Mouse (Mus musculus): ENCODE measurements around the gene Prelp. TPM values are rescaled to one million over a fixed set of nuclear protein-coding genes. Genes with fewer than 3 reads are reported as not detected.
A peak's percentile ranks its signal among the peaks of the same experiment; 100 is the strongest.

Gene Prelp
- polyA plus RNA-seq, 1 experiment from 2014 or later = 1.9 TPM

DNA sequence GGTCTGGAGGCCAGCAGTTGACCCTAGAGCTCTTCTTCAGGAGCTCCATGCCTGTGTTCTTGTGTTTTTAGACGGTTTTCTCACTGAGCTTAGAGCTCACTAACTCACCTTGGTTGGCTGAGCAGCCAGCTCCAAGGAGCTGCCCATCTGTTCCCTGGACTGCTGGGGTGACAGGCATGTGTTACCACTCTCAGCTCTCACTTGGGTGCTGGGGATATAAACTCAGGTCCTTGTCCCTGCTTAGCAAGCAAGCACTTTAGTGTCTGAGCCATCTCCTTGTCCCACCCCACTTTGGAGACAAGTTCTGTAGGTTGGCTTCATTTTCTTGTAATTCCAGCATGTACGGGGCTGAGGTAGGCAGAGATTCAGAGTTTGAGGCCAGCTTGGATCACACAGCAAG is 52.0 kb downstream of the Prelp start:
- Histone ChIP-seq H3K27ac (replicated peaks) (no peak overlapping the region), H3K4me2 (replicated peaks) (no peak overlapping the region), H3K9me3 (no peaks in the 10 kb centered on the region), H3K4me1 (no peaks in the 10 kb centered on the region), H3K36me3 (no peaks in the 10 kb centered on the region), H3K27me3 (no peaks in the 10 kb centered on the region), H3K4me3 (no peak overlapping the region), H3K9ac (replicated peaks) (no peak overlapping the region)
- 73% methylated on average over 2 of the region's 2 CpGs for WGBS
- ATAC-seq (ENCODE audit: low FRiP score, low read depth) = no peak

DNA sequence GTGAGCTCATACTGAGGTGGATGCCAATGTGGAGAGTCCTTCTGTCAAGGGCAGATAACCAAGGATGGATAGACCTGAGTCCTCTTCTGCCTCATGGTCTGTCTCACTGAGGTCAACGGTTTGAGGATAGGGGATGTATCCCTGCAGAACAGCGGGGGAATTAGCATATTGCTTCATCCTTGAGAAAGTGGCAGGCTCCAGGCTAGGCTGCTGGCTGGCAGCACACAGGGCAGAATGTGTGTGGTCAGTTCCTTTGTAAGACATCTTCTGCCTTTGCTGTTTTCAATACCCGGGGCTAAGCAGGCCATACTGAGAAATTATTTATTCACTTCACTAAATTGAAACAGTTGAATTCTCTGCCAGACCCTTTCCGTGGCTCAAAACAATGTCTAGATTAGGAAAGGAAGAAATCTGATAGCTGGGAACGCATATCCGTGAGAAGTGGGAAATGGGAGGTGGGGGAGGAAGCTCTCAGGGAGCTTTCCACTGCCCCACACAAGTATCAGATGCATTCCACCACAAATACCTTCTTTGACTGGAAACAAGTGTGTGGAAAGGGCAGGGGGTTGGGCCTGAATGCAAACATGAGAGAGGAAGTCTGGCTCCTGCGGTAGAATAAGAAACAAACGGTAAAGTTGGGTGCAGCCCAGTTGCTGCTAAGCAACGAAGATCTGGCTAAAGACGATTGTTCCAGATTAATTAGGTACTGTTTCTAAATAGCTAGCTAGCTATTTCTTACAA is 57.8 kb downstream of the Prelp start:
- ATAC-seq (ENCODE audit: low FRiP score, low read depth) = no peak
- no peaks in the 10 kb centered on the region for H3K27me3 ChIP-seq
- 0 out of 2 replicates have a peak overlapping the region, but pooled peaks have one; percentile 25 for H3K27ac ChIP-seq (replicated peaks)
- H3K9ac ChIP-seq (replicated peaks) = no peak overlapping the region
- no peaks in the 10 kb centered on the region for H3K36me3 ChIP-seq
- H3K4me3 ChIP-seq = no peak overlapping the region
- no peak overlapping the region for H3K4me2 ChIP-seq (replicated peaks)
- H3K4me1 ChIP-seq = peaks cover 22% of the 10 kb centered on the region
- no peaks in the 10 kb centered on the region for H3K9me3 ChIP-seq
- WGBS = 35% methylated on average over 10 of the region's 10 CpGs

DNA sequence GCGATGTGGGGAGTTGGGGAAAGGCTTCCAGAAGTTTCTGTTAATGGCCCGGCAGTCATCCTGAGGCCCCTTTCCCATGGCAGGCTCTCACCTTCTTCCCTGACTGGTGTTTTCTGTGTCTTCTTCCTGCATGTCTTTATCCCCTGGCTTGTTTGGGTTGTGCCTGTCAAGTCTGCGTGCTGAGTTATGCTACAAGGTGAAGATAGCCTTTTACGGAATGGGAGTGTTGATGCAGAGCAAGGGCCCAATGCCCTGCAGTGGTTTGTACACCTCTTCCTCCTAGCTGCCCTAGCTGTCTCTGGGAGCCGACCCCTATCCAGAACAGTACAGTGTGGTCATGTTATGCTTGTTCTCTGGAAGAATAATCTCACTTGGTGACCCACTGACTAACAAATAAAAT is 60.2 kb downstream of the Prelp start:
- Histone ChIP-seq H3K4me3 (no peak overlapping the region), H3K36me3 (no peaks in the 10 kb centered on the region), H3K9ac (replicated peaks) (no peak overlapping the region), H3K27me3 (peaks cover 22% of the 10 kb centered on the region), H3K9me3 (no peaks in the 10 kb centered on the region), H3K4me2 (replicated peaks) (no peak overlapping the region), H3K27ac (replicated peaks) (no peak overlapping the region), H3K4me1 (peaks cover 24% of the 10 kb centered on the region)
- ATAC-seq (ENCODE audit: low FRiP score, low read depth) = no peak
- 76% methylated on average over 5 of the region's 5 CpGs for WGBS

Other genes starting within 250 kb of the Prelp start
- 0.17 TPM in 1 of 2 replicates, not detected in the other for gene Lax1, start 231.3 kb downstream of the Prelp start, polyA plus RNA-seq (2016; fragmentation: Nextera tagmentation; extraction: Ambion mirVana)
- gene Atp2b4, start 120.4 kb downstream of the Prelp start, polyA plus RNA-seq (2016; fragmentation: Nextera tagmentation; extraction: Ambion mirVana) = 8.3 and 10.7 TPM in 2 replicates
- 3.0 and 4.2 TPM in 2 replicates for gene Optc, start 13.4 kb downstream of the Prelp start, polyA plus RNA-seq (2016; fragmentation: Nextera tagmentation; extraction: Ambion mirVana)
- gene Fmod, start 115.8 kb upstream of the Prelp start, polyA plus RNA-seq (2016; fragmentation: Nextera tagmentation; extraction: Ambion mirVana) = 10.9 and 15.0 TPM in 2 replicates
- gene Btg2, start 157.7 kb upstream of the Prelp start, polyA plus RNA-seq (2016; fragmentation: Nextera tagmentation; extraction: Ambion mirVana) = 162 and 172 TPM in 2 replicates
- not detected in 2 replicates for gene Chit1, start 189.8 kb upstream of the Prelp start, polyA plus RNA-seq (2016; fragmentation: Nextera tagmentation; extraction: Ambion mirVana)

All from midbrain, embryonic 12.5 days (tissue).